Mouse (Mus musculus) heart, postnatal 0 days (tissue): ENCODE results near the gene Fgfr3.

Source experiments
- CTCF ChIP-seq: IDR thresholded peaks from 2 replicates; pipeline ENCODE4 v1.5.1; 2016; ENCODE audit warnings: antibody characterized with exemption, control low read depth, low read depth
- EP300 ChIP-seq: IDR thresholded peaks from 2 replicates; pipeline ENCODE4 v1.6.1; 2016; ENCODE audit warnings: antibody characterized with exemption, low read depth

- TF ChIP-seq CTCF (no peak), EP300 (no peak)
These were observed 14.8 kb downstream of the Fgfr3 start for GRCm38 (mm10) chr5:33736230-33736629.
